Mouse (Mus musculus): ENCODE measurements around the gene Clec12a.

Gene Clec12a

DNA sequence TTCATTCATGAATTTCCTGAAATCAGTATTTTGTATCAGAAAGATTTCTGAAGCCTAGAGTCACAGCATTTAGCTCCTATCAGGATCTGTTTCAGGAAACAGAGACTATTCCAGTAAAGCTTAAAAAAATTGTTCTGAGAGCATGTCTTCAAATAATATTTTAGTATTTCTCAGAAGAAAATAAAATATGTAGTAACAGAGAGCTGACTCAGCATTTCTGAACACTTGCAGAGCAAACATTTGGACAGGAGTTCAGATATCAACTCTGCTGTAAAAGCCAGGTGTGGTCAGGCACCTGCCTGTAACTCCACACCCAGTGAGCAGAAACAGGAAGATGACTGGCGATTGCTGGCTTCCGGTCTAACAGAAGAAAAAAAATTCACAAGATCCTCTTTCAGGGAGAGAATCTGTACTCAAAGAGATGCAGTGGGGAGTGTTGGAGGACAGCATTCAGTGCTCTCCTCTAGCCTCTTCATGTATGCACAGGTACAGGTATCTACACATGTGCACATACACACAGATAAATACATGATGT, 32.5 kb downstream of the Clec12a start:
- DNase-seq (ENCODE audit: extremely low spot score, low spot score) = no peak

DNA sequence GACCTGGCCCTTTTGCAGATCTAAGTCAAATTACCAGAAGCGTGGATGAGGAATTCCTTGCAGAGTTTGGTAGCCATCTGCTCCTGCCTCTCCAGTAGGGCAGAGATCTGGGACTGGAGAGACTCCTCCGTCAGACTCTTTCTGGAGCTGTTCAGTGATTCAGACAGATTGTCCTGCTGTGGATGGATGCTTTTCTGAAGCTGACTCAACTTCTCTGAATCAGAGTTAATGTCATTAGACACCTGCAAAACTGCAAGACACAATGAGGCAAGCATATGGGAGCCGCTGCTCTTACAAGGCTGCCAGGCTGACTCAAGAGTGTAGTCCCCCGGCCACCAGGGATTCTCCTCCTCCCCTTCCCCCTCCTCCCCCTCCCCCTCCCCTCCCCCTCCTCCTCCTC, 38.0 kb downstream of the Clec12a start:
- DNase-seq (ENCODE audit: extremely low spot score, low spot score) = no peak

DNA sequence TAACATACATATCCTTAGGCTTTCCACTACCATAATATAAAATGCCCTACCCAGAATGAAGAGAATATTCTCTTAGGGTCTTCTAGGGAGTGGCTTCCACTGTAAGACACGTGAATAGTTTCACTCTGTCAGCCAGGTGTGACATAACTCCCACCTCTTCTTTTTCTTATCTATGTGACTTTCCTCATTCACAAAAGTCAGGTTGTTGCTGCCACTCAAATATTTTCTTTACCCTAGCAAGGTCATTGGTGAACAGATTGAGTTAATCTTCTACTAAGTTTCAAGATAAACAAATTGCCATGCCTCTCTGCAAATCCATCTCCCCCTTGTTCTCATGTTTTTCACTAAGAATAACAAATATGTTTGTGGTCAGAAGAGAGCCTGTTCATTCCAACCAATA, 39.2 kb downstream of the Clec12a start:
- DNase-seq (ENCODE audit: extremely low spot score, low spot score) = no peak

DNA sequence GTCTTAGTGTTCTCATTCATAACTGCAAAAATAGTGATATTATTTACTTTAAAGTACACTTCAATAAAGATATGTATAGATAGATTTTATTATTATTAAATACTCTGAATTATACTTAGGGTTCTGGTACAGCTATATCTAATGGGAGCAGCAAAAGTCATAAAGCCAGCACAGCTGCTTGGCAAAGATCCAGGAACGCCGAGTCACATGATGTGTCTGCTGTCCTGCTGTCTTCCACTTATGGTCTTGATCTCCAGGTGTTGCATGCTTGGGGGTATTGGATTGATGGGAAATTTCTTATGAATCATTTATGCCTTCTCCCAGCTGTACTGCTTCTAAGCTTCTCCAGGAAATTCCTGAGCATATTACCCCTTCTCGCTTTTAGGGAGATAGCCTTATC, 41.0 kb downstream of the Clec12a start:
- no peak for DNase-seq (ENCODE audit: extremely low spot score, low spot score)

DNA sequence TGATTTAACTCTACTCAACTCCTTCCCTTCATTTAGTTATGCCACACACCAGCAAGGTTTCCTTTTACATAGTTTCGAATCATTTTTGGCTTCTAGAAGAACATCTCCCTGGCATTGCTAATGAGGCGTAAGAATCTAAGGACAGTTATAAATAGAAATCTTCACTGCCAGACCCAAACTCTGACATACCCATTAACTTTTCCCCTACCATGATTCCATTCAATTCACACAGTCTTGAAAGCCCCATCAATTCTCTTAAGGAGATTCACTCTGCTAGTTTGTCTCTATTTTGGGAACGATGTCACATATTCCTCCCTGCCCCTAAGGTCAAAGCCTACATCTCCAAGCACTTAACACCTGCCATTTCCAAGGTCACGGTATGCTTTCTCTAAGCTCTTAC, 42.5 kb downstream of the Clec12a start:
- DNase-seq (ENCODE audit: extremely low spot score, low spot score) = no peak

DNA sequence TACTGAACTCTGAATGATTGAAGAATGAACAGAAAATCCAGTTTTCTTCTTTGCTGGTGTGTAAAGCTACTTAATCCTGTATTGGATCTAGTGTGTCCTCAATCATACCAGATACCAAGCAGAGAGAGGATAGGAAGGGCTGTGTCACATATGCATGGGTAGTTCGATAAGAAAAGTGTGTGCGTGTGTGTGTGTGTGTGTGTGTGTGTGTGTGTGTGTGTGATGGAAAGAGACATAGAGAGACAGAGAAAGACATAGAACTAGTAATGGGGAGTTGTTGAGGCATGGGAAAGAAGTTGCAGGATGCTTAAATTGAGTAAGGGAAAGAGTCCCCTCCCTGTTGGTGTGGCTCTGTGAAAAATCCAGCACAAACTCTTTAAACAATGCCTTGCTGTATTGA, 43.3 kb downstream of the Clec12a start, which contains the start of gene Clec12b:
TSS of gene Clec12b (minus strand) at position 101 of the 400 bp plus-strand sequence.
- DNase-seq (ENCODE audit: extremely low spot score, low spot score) = no peak

DNA sequence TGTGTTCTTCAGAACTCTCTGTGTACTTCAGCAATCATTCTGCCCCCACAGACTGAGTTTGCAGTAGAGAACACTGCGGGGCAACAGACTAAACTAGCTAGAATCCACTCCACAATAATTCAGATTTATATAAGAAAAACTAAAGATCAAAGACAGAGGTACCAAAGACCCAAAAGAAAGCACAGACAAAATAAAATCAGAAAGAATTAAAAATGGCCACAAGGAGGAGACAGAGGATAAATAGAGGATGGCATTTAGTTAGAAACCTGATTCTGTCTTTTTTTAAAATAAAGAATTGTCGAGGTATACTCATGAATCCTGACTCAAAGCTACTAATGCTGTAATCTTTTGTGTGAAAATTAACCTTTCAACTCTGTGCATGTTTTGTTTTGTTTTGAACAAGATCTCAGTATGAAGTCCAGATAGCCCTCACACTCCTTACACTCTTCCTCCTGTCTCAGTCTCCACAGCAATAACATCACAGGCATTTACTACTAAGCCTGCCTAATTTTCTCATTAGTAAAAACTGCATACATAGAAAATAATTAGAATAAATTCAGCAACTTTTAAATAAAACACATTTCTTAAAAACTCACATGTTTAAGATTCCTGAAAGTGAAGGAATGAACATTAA, 50.7 kb downstream of the Clec12a start:
- no peak for DNase-seq (ENCODE audit: extremely low spot score, low spot score)

DNA sequence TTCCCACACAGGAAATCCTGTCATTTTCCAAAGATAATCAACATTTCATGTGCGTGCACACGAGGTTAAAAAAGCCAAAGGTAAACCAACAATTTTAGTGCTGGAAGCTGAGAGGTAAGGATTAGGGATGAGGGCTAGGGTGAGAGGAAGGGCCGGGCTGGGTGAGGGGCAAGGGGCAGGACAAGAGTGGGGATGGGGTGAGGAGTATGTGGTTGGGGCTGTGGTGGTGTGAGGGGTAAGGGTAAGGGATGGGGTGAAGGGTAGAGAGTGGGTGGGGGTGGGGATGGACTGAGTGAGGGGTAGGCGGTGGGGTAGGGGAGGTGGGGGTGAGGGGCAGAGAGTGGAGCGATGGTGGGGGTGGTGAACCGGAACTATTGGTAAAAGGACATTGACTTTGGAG, 51.2 kb downstream of the Clec12a start:
- DNase-seq (ENCODE audit: extremely low spot score, low spot score) = no peak

DNA sequence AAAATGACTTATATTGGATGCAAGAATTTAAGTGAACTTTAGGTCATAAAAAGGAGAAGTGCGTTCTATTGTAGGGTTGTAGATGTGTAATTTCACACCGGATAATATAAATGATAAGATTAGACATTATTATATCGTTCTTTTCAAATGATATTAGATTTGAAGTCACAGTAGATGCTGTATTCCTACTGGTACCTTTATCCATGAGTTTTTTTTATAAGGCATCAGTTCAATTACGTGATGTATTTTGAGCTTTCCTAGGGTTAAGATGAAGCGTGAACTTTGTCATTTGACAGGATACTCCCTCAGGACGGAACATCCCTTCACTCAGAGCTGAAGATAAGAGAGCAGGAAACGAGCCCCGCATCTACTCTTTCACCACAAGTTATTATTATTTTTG, 54.5 kb downstream of the Clec12a start, which contains the start of gene Clec1b:
TSS of gene Clec1b (plus strand) at position 301 of the 400 bp plus-strand sequence.
- no peak for DNase-seq (ENCODE audit: extremely low spot score, low spot score)

DNA sequence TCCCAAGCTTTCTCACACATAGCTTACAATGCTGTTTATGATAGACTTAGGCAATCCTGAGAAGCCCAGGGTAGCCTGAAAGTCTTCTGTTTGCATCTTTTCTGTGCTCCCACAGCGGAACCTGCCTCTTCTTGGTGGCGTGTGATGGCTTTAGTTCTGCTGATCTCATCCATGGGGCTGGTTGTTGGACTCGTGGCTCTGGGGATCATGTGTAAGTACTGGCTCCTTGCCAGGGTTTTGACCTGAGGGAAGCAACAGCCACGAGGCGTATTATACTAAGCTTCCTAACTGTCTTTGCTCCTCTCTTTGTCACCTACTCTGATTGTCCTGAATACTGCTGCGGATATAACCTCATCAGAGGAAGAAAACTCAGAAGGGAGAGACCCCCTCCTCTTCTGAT, 57.5 kb downstream of the Clec12a start:
- no peak for DNase-seq (ENCODE audit: extremely low spot score, low spot score)

DNA sequence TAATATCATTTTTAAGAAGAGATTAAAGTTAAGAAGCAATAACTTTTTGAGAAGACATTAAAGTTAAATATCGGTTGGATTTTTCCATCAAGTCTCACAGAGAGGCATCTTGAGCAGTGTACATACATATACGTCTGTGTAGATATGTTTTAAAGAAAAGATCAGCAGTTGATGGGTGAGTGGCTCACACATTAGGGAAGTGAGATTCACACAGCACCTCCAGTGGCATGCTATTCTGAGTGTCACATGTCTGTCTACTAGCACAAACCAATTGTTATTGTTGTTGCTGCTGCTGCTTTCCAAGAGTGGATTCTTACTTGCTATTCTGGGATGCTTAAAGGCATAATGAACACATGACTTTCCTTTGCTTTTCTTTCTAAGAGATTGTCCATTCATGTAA, 59.9 kb downstream of the Clec12a start:
- DNase-seq (ENCODE audit: extremely low spot score, low spot score) = no peak

DNA sequence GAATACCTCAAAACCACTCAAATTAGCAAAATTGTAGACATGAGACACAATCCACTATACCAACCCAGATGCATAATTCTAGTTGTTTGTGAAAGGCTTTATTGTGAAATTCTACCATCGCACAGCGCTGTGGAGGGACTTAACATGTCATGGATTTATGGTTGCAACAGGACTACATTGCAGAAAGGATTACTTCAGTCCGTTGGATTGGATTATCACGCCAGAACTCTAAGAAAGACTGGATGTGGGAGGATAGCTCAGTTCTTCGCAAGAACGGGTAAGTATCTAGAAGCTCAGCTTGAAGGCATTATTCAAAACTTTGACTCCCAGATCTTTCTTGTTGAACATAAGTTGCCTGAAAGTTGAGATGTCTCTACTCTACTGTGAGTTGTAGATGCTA, 60.9 kb downstream of the Clec12a start:
- DNase-seq (ENCODE audit: extremely low spot score, low spot score) = no peak

DNA sequence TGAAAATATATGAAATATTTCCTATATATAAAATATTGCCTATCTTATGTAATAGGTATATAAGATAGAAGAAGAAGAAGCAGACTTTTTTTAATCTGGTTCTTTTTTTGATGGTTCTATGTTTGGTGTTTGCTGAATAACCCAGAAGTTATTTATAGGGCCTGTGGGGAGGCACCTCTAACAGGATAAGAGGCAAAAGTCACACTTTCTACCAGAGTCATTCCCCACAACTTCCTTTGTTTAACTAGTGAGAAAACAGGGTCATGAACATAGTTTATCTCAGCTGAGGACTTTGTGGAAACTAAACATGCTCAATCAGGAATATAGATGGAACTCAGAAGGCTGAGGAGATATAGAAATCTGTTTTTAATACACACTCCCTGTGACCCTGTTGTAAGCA, 63.5 kb downstream of the Clec12a start:
- DNase-seq (ENCODE audit: extremely low spot score, low spot score) = no peak

DNA sequence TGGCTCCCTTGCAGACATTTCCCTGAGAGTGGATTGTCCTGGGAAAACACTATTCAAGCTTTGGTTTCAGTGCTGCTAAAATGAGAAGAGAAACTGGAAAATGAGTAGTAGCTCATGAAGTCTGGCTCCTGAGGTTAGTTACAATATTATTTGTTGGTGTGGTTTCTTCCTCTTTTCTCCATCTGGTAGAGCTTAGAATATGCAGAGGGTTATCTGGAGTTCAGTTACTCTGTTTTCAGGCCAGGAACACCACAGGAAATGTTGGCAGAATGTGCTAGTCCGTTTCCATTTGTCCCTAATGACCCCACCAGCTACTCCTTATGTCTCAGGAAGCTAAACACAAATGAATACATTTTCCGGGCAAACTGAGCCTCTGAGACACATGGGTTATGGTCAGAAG, 64.8 kb downstream of the Clec12a start:
- no peak for DNase-seq (ENCODE audit: extremely low spot score, low spot score)

DNA sequence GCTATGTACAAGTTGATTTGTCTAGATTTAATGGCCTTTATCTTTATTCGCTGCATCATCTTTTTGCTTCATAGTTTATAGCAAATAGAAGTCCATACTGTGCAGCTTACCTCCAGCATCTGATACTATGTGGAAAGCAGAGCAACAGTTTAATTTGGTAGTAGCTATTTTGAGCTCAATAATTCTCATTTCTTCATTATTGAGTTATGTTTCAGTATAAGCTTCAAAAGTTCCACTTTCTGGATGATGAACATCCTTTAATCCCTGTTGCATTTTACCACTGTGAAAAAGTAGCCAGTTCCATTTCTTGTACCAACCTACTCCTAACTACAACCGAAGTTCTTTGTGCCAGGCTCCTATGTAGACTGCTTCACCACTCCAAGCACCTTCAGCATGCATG, 66.1 kb downstream of the Clec12a start, which contains the start of gene Clec9a:
TSS of gene Clec9a (plus strand) at position 301 of the 400 bp plus-strand sequence.
- DNase-seq (ENCODE audit: extremely low spot score, low spot score) = no peak

DNA sequence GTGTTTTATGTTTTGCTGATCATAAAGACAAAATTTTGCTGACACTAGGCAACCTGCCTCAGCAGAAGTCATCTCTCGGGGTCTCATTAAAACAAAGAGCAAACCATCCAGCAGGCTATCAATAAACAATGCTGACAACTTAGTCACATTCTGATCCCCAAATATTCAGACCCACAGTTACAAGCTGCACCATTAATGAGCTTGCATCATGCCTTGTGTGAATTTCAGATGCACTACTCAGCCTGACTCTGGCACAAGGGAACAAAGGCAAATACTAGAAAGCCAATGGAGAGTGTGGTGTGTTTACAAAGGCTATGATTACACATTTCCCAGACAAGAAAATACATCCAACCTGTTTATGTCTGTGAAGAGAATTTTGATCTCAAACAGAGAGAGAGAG, 71.7 kb downstream of the Clec12a start:
- no peak for DNase-seq (ENCODE audit: extremely low spot score, low spot score)

Data from neural tube, embryonic 10.5 days (tissue).